Mouse (Mus musculus) frontal cortex, adult 2 months (tissue): ENCODE results near the gene Ndufv1. TPM values are rescaled to one million over a fixed set of nuclear protein-coding genes. Genes with fewer than 3 reads are reported as not detected.
A peak's percentile ranks its signal among the peaks of the same experiment; 100 is the strongest.
"Not testable (repeated sequence)": the region's sequence is repeated elsewhere in the genome, so short reads cannot be mapped to it uniquely, and the experiment has no call there.

Experiments used
- DNase-seq, 2 experiments: peaks; one replicate each; pipeline ENCODE4 v3.0.0; 2022; ENCODE audit warnings: low spot score in 1 of 2; ENCODE audit errors: extremely low spot score in 1 of 2
- polyA plus RNA-seq: library from polyadenylated mRNA; depleted of rRNA; stranded (reverse); fragments of >200 nt; gene quantifications from 2 replicates; pipeline ENCODE4 v1.2.3, GENCODE M21; 2012; rRNA removed

Gene Ndufv1
- polyA plus RNA-seq, 1 experiment: 270 TPM

- DNase-seq: no peak
Observed at GRCm38 (mm10) chr19:3980917-3981316, 31.7 kb downstream of the Ndufv1 start.

- DNase-seq: peak; percentile 60 to 93
Observed at GRCm38 (mm10) chr19:3980309-3980708, 32.3 kb downstream of the Ndufv1 start.

- no peak for DNase-seq
Observed at GRCm38 (mm10) chr19:3975866-3976265, 36.7 kb downstream of the Ndufv1 start.

- DNase-seq: not testable (repeated sequence)
Observed at GRCm38 (mm10) chr19:3974608-3975007, 38.0 kb downstream of the Ndufv1 start.

- DNase-seq: no peak
Observed at GRCm38 (mm10) chr19:3972229-3972628, 40.4 kb downstream of the Ndufv1 start, which contains the start of gene Aldh3b2. Aldh3b2 (plus strand) TSS chr19:3972328.

- no peak for DNase-seq
Observed at GRCm38 (mm10) chr19:3967258-3967657, 45.3 kb downstream of the Ndufv1 start.

GRCm38 (mm10) chr19:3966330-3967075 is 46.1 kb downstream of the Ndufv1 start:
- peak; percentile 20 to 47 for DNase-seq

- DNase-seq: no peak
Observed at GRCm38 (mm10) chr19:3964030-3964429, 48.6 kb downstream of the Ndufv1 start.

- DNase-seq: no peak
Observed at GRCm38 (mm10) chr19:3962469-3962868, 50.1 kb downstream of the Ndufv1 start.

GRCm38 (mm10) chr19:3961805-3962204 is 50.8 kb downstream of the Ndufv1 start:
- not testable (repeated sequence) for DNase-seq

- no peak for DNase-seq
Observed at GRCm38 (mm10) chr19:3960211-3960610, 52.4 kb downstream of the Ndufv1 start.

- DNase-seq: no peak
Observed at GRCm38 (mm10) chr19:3959030-3959429, 53.6 kb downstream of the Ndufv1 start.

- DNase-seq: no peak
Observed at GRCm38 (mm10) chr19:3958470-3958869, 54.1 kb downstream of the Ndufv1 start, which contains the start of gene Aldh3b3. Aldh3b3 (plus strand) TSS chr19:3958645.

Other genes starting within 250 kb of the Ndufv1 start
- gene Kmt5b, start 245.4 kb downstream of the Ndufv1 start, polyA plus RNA-seq: 36.3 and 37.2 TPM in 2 replicates
- gene Chka, start 161.0 kb downstream of the Ndufv1 start, polyA plus RNA-seq: 121 and 123 TPM in 2 replicates
- 45.5 and 48.1 TPM in 2 replicates for gene Tcirg1, start 105.7 kb downstream of the Ndufv1 start, polyA plus RNA-seq
- 283 and 291 TPM in 2 replicates for gene Ndufs8, start 100.0 kb downstream of the Ndufv1 start, polyA plus RNA-seq
- 7.9 and 8.5 TPM in 2 replicates for gene Aldh3b1, start 83.0 kb downstream of the Ndufv1 start, polyA plus RNA-seq
- gene Unc93b1, start 77.6 kb downstream of the Ndufv1 start, polyA plus RNA-seq: 31.5 and 34.7 TPM in 2 replicates
- gene Aldh3b3, start 54.2 kb downstream of the Ndufv1 start, polyA plus RNA-seq: 0.38 and 0.58 TPM in 2 replicates
- 3.5 and 3.6 TPM in 2 replicates for gene Aldh3b2, start 40.5 kb downstream of the Ndufv1 start, polyA plus RNA-seq
- 5.6 and 5.8 TPM in 2 replicates for gene Acy3, start 26.2 kb downstream of the Ndufv1 start, polyA plus RNA-seq
- gene Tbx10, start 20.1 kb downstream of the Ndufv1 start, polyA plus RNA-seq: not detected in 2 replicates
- gene Nudt8, start 12.2 kb downstream of the Ndufv1 start, polyA plus RNA-seq: 7.1 and 8.4 TPM in 2 replicates
- 6.3 TPM in 2 replicates for gene Gm49405, start 12.2 kb downstream of the Ndufv1 start, polyA plus RNA-seq
- gene Doc2g, start 9.5 kb downstream of the Ndufv1 start, polyA plus RNA-seq: 287 and 325 TPM in 2 replicates
- 454 and 506 TPM in 2 replicates for gene Gstp1, start 25.2 kb upstream of the Ndufv1 start, polyA plus RNA-seq
- 5.1 and 14.7 TPM in 2 replicates for gene Gstp2, start 33.2 kb upstream of the Ndufv1 start, polyA plus RNA-seq
- not detected in 2 replicates for gene Gstp3, start 46.8 kb upstream of the Ndufv1 start, polyA plus RNA-seq
- not detected in 2 replicates for gene Cabp2, start 68.8 kb upstream of the Ndufv1 start, polyA plus RNA-seq
- 50.3 and 58.5 TPM in 2 replicates for gene Cdk2ap2, start 84.4 kb upstream of the Ndufv1 start, polyA plus RNA-seq
- 290 and 305 TPM in 2 replicates for gene Pitpnm1, start 87.2 kb upstream of the Ndufv1 start, polyA plus RNA-seq
- 162 and 174 TPM in 2 replicates for gene Aip, start 113.1 kb upstream of the Ndufv1 start, polyA plus RNA-seq
- 0.06 and 0.11 TPM in 2 replicates for gene Gpr152, start 127.0 kb upstream of the Ndufv1 start, polyA plus RNA-seq
- 0.12 and 0.17 TPM in 2 replicates for gene Cabp4, start 131.2 kb upstream of the Ndufv1 start, polyA plus RNA-seq
- gene Coro1b, start 135.8 kb upstream of the Ndufv1 start, polyA plus RNA-seq: 183 and 225 TPM in 2 replicates
- gene Ptprcap, start 140.8 kb upstream of the Ndufv1 start, polyA plus RNA-seq: 1.9 and 2.3 TPM in 2 replicates
- 82.4 and 85.6 TPM in 2 replicates for gene Rps6kb2, start 150.5 kb upstream of the Ndufv1 start, polyA plus RNA-seq
- 10.7 and 14.3 TPM in 2 replicates for gene Carns1, start 162.7 kb upstream of the Ndufv1 start, polyA plus RNA-seq
- gene Tbc1d10c, start 178.5 kb upstream of the Ndufv1 start, polyA plus RNA-seq: 2.6 and 3.3 TPM in 2 replicates
- gene Ppp1ca, start 179.3 kb upstream of the Ndufv1 start, polyA plus RNA-seq: 347 and 379 TPM in 2 replicates
- 18.4 and 19.3 TPM in 2 replicates for gene Rad9a, start 188.9 kb upstream of the Ndufv1 start, polyA plus RNA-seq
- gene Clcf1, start 201.4 kb upstream of the Ndufv1 start, polyA plus RNA-seq: 3.9 and 4.5 TPM in 2 replicates
- not detected in 2 replicates for gene AC109138.7, start 201.6 kb upstream of the Ndufv1 start, polyA plus RNA-seq
- 35.0 and 39.4 TPM in 2 replicates for gene Pold4, start 219.1 kb upstream of the Ndufv1 start, polyA plus RNA-seq